Mouse (Mus musculus) forebrain, embryonic 16.5 days (tissue): Measurements from ENCODE around the gene Fyn. TPM values are rescaled to one million over a fixed set of nuclear protein-coding genes. Genes with fewer than 3 reads are reported as not detected.

Experiments used
- ATAC-seq: fragments of 200-750 bp; cut with Nextera tagmentation; 2 replicates; pipeline ENCODE4 v1.8.0; 2017; ENCODE audit warnings: mild to moderate bottlenecking, moderate library complexity
- H3K27ac ChIP-seq: fragments of 300-500 bp; sonication (generic); 2 replicates; pipeline ENCODE4 v1.5.1; 2014; ENCODE audit warnings: low read length, control low read depth
- H3K27me3 ChIP-seq: fragments of 300-500 bp; sonication (generic); replicated peaks from 2 replicates; pipeline ENCODE4 v1.6.1; 2014; ENCODE audit warnings: low read length; ENCODE audit not compliant: control insufficient read depth, insufficient read depth
- H3K36me3 ChIP-seq: fragments of 300-500 bp; sonication (generic); 2 replicates; pipeline ENCODE4 v1.6.1; 2014; ENCODE audit not compliant: control insufficient read depth, insufficient read depth
- H3K4me1 ChIP-seq: fragments of 300-500 bp; sonication (generic); replicated peaks from 2 replicates; pipeline ENCODE4 v1.6.1; 2014; ENCODE audit warnings: low read length; ENCODE audit not compliant: control insufficient read depth, insufficient read depth
- H3K4me2 ChIP-seq: fragments of 300-500 bp; sonication (generic); 2 replicates; pipeline ENCODE4 v1.6.1; 2014; ENCODE audit warnings: mild to moderate bottlenecking, low read length, control low read depth
- H3K4me3 ChIP-seq: fragments of 300-500 bp; sonication (generic); replicated peaks from 2 replicates; pipeline ENCODE4 v1.5.1; 2014; ENCODE audit warnings: mild to moderate bottlenecking, low read length, control low read depth
- H3K9ac ChIP-seq: fragments of 300-500 bp; sonication (generic); replicated peaks from 2 replicates; pipeline ENCODE4 v1.6.1; 2014; ENCODE audit warnings: low read depth, low read length, control low read depth
- H3K9me3 ChIP-seq: fragments of 300-500 bp; sonication (generic); 2 replicates; pipeline ENCODE4 v1.6.1; 2016; ENCODE audit warnings: low read length; ENCODE audit not compliant: control insufficient read depth
- WGBS: fragments of 180-500 bp; shearing (Covaris S2); extraction: QIAGEN DNeasy Blood & Tissue Kit; methylation state at CpG from one replicate; pipeline ENCODE4 v1.1.7; 2014; 5-methylcytosine and 5-hydroxymethylcytosine counted together
- polyA plus RNA-seq: library from polyadenylated mRNA; unstranded; fragments of >200 nt; fragmentation: Nextera tagmentation; extraction: Ambion mirVana; gene quantifications from 2 replicates; pipeline ENCODE4 v1.2.1, GENCODE M21; 2015

Gene Fyn
- polyA plus RNA-seq, 1 experiment from 2014 or later: 74.4 TPM

DNA sequence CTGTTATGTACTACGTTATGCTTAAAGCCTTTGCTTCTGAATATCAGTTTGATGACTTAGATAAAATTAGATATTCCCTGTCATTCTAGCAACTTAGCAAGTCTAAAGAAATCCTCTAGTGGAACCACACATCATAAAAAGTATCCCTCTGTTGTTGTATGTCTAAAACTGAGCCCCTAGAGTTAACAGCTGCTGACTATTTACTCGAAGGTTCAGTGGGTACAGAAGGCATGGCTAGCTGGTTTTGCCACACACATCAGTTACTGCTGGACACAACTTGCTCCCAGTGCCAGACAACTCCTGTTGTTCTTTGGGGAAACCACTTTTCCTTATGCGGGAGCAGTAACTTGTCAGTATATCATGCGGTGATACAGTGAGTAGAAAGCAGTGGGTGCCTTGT lies 61.0 kb downstream of the Fyn start:
- peaks cover 15% of the 10 kb centered on the region for H3K4me1 ChIP-seq
- WGBS: 85% methylated on average over 4 of the region's 4 CpGs
- no peaks in the 10 kb centered on the region for H3K36me3 ChIP-seq
- no peak overlapping the region for H3K4me2 ChIP-seq
- no peak overlapping the region for H3K9ac ChIP-seq
- no peaks in the 10 kb centered on the region for H3K27me3 ChIP-seq
- H3K9me3 ChIP-seq: no peaks in the 10 kb centered on the region
- ATAC-seq: no peak
- H3K27ac ChIP-seq: no peak overlapping the region
- no peak overlapping the region for H3K4me3 ChIP-seq

DNA sequence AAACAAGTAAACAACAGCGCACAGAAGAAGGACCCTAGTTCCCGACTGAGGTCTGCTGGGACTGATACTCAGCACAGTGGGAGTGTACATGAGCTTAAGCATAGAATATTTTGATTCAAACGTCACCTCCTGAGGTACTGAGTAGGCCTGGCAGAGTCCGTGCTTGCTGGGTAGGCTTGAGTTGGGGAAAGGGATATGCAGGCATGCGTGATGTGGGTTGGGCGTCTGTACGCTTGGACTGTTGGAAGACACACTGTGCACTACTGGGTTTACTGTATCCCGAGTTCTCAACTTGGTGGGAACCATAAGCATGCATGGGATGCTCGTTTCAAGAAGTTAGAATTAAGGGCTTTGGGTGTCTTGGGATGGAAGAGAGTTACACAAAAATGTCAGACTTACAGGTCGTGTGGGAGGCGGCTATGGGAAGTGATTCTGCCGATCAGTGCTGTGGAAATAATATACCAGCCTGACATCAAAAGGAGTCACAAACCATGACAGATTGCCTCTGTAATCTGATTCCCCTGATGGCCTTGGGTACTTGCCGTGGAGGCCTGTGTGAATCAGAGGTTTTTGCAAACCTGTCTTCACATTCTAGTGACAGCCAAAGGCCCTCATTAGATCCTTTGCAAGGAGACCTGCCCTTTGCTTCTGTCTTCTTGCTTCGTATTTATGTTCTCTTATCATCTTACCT lies 61.6 kb downstream of the Fyn start:
- H3K9ac ChIP-seq: no peak overlapping the region
- H3K4me1 ChIP-seq: peaks cover 17% of the 10 kb centered on the region
- H3K4me3 ChIP-seq: no peak overlapping the region
- no peaks in the 10 kb centered on the region for H3K36me3 ChIP-seq
- ATAC-seq: no peak
- H3K4me2 ChIP-seq: no peak overlapping the region
- no peak overlapping the region for H3K27ac ChIP-seq
- no peaks in the 10 kb centered on the region for H3K9me3 ChIP-seq
- whole genome bisulfite sequencing: 65% methylated on average over 14 of the region's 14 CpGs
- no peaks in the 10 kb centered on the region for H3K27me3 ChIP-seq

DNA sequence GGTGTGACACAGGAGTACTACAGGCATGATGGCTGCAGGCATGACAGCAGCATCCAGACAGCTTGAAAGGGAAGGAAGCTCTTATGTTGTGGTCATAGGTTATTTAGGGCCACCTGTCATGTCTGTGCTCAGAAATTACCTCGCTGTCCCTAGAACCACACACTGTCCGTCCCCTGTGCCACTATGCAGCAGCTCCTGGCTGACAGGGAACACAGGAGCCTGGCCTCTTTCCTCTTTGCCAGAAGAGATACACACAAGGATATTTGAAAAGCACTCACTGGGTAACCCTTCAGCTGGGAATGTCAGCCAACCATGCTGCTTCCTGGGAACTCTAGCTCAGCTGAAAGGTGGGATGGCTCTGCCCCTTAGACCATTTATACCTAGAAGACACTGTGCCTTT lies 62.6 kb downstream of the Fyn start:
- peaks cover 15% of the 10 kb centered on the region for H3K4me1 ChIP-seq
- ATAC-seq: no peak
- 90% methylated on average over 2 of the region's 2 CpGs for WGBS

DNA sequence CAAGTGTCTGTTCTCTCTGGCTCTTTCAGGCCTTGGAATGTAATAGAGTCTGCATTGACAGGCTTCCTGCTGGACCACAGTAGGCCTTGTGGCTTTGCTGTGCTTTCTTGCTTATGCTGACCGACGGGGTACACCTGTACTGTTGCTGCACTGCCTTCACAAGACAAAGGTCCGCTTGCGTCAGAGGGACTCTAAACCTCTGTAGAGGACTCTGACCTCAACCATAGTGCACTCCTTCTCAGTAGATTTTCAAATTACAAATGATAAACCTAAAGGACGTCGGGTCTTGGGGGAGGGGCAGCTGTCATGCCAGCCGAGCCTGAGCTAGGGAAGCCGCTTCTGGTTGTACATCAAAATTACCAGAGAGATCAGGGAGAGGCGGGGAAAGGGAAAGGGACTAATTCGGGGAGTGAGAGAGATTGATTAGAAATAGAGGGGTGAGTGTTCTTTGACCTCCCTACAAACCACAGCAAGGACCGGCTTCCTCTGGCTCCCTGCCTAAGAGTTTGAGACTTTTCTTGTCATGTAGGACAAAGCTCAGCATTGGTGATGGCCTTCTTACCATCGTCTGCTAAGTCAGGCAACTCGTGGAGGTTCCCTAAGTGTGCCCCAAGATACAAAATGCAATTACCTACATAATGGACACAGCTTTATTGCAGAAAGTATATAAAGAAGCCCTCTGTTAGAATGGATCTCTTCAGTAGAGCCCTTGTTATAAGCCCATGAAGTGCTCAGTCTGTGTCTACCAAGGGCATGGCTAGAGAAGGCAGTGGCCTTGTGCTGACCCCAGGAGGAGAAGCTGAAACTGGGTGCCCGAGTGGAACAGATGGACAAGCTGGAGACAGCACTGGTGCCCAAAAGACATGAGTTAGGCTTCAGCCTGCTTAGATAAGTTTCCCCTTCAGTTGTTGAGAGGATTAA lies 64.3 kb downstream of the Fyn start:
- Histone ChIP-seq H3K4me3 (no peak overlapping the region), H3K4me2 (no peak overlapping the region), H3K9me3 (no peaks in the 10 kb centered on the region), H3K4me1 (peaks cover 8% of the 10 kb centered on the region), H3K9ac (no peak overlapping the region), H3K36me3 (no peaks in the 10 kb centered on the region), H3K27me3 (no peaks in the 10 kb centered on the region), H3K27ac (no peak overlapping the region)
- WGBS: 81% methylated on average over 14 of the region's 14 CpGs
- no peak for ATAC-seq

More for the DNA sequence above, 62.6 kb downstream of the Fyn start:
- Histone ChIP-seq H3K36me3 (no peaks in the 10 kb centered on the region), H3K4me3 (no peak overlapping the region), H3K27ac (no peak overlapping the region), H3K27me3 (no peaks in the 10 kb centered on the region), H3K9ac (no peak overlapping the region), H3K4me2 (no peak overlapping the region), H3K9me3 (no peaks in the 10 kb centered on the region)

DNA sequence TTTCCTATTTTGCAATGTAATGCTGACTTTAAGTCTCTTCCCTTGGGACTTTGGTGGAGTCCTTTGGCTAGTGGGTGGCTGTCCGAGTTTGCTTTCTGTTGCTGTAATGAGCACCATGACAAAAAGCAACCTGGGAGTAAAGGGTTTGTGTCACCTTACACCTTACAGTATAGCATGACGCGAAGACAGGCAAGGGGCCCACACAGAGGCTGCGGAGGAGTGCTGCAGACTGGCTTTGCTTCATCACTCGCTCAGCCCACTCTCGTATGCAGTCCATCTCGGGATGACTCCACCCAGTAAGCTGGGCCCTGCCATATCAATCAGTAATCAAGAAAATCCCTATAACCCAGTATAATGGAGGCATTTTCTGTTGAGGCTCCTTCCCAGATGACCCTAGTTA lies 65.2 kb downstream of the Fyn start:
- WGBS: 89% methylated on average over 7 of the region's 7 CpGs
- Histone ChIP-seq H3K27me3 (no peaks in the 10 kb centered on the region), H3K27ac (no peak overlapping the region), H3K4me2 (no peak overlapping the region), H3K4me1 (peaks cover 9% of the 10 kb centered on the region), H3K4me3 (no peak overlapping the region), H3K9me3 (no peaks in the 10 kb centered on the region), H3K36me3 (no peaks in the 10 kb centered on the region), H3K9ac (no peak overlapping the region)
- no peak for ATAC-seq

DNA sequence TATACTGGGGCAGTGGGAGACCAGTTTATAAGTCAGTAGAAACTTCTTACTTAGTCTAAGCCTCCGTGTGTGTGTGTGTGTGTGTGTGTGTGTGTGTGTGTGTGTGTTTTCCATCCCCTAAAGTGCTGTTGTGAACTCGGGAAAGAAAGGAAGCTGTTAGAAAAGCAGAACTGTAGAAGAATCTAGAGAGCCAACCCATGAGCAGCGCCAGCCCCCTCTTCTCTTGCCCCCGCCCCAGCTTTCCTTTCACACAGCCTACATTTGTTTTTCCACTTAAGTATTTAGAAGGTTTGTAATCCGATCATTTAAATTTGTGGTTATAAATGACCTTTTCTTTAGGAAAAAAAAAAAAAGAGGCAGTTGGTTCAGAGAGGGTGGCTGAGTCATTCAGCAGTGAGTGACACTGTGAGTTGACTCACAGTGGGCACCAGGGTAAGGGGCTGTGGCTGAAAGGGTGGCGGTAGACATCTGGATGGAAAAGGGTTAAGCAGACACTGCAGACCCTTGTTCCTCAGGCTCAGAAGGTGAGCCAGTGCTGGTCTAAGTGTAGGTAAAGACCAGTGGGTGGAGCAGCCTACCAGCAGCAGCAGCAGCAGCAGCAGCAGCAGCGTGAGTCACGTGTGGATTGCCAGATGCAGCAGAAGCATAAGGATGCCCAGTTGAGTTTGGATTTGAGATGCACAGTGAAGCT lies 66.2 kb downstream of the Fyn start:
- Histone ChIP-seq H3K4me1 (peaks cover 14% of the 10 kb centered on the region), H3K4me2 (no peak overlapping the region), H3K9me3 (no peaks in the 10 kb centered on the region), H3K36me3 (no peaks in the 10 kb centered on the region), H3K27me3 (no peaks in the 10 kb centered on the region), H3K27ac (no peak overlapping the region), H3K9ac (no peak overlapping the region), H3K4me3 (no peak overlapping the region)
- ATAC-seq: no peak
- 44% methylated on average over 8 of the region's 8 CpGs for whole genome bisulfite sequencing

DNA sequence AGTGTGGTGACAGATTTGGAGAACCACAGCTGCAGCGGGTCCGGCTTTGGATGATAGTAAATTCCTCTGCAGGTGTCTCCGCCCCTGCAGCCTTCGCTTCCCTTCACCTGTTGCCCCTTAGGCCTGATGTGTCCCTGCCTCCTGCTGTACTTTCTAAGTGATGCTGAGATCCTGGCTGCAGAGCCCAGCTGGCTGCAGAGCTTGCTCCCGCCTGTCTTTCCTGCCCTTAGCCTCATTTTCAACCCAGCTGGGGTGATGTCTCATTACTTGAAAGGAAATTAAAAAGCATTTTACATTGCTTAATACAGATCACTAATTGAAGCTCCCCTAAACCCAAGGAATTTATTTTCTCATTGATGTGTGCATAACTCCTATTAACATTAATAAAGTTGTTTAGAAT lies 70.2 kb downstream of the Fyn start:
- no peaks in the 10 kb centered on the region for H3K27me3 ChIP-seq
- no peak overlapping the region for H3K4me3 ChIP-seq
- no peak overlapping the region for H3K27ac ChIP-seq
- 62% methylated on average over 5 of the region's 5 CpGs for WGBS
- no peaks in the 10 kb centered on the region for H3K36me3 ChIP-seq
- H3K4me2 ChIP-seq: no peak overlapping the region
- peaks cover 17% of the 10 kb centered on the region for H3K4me1 ChIP-seq
- ATAC-seq: no peak
- no peak overlapping the region for H3K9ac ChIP-seq
- H3K9me3 ChIP-seq: no peaks in the 10 kb centered on the region

DNA sequence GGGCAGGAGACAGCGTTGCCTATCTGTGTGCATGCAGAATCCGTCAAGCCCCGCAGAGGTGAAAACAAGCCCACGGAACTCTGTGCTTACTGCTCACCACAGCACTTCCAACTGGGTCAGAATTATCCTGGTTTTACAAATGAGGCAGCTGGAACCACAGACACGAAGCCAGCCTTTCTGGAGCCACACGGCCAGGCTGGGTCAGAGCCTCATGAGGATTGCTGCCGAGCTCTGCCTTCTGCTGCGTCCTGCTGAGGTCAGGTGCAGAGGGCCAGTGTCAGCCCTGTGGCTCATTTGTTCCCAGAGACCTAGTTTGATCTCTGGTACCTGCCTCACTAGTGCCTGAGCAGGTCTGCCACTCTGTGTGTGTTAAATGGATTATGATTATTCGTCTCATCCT lies 71.9 kb downstream of the Fyn start:
- 76% methylated on average over 9 of the region's 9 CpGs for WGBS
- H3K27me3 ChIP-seq: no peaks in the 10 kb centered on the region
- H3K4me1 ChIP-seq: peaks cover 15% of the 10 kb centered on the region
- H3K36me3 ChIP-seq: no peaks in the 10 kb centered on the region
- ATAC-seq: no peak
- no peak overlapping the region for H3K4me3 ChIP-seq
- H3K9me3 ChIP-seq: no peaks in the 10 kb centered on the region
- H3K4me2 ChIP-seq: no peak overlapping the region
- no peak overlapping the region for H3K9ac ChIP-seq
- no peak overlapping the region for H3K27ac ChIP-seq

DNA sequence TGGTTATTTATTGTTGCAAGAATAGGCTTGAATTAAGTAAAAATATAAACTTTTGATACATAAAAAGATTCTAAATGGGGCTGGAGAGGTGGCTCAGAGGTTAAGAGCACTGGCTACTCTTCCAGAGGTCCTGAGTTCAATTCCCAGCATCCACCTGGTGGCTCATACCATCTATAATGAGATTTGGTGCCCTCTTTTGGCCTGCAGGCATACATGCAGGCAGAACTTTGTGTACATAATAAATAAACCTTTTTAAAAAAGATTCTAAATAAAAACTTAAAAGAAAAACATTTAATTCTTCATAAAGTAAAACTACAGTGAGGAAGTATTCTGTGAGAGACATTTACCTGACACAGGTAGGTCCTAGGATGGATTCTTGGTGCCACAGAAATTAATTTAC lies 73.0 kb downstream of the Fyn start:
- no peak overlapping the region for H3K4me2 ChIP-seq
- ATAC-seq: no peak
- no peaks in the 10 kb centered on the region for H3K9me3 ChIP-seq
- no peaks in the 10 kb centered on the region for H3K36me3 ChIP-seq
- no peak overlapping the region for H3K9ac ChIP-seq
- H3K27me3 ChIP-seq: no peaks in the 10 kb centered on the region
- no peak overlapping the region for H3K27ac ChIP-seq
- H3K4me3 ChIP-seq: no peak overlapping the region
- H3K4me1 ChIP-seq: peaks cover 15% of the 10 kb centered on the region
